Mouse (Mus musculus) adrenal gland, postnatal 36 days (tissue): ENCODE data around the gene Rxfp4. TPM values are rescaled to one million over a fixed set of nuclear protein-coding genes. Genes with fewer than 3 reads are reported as not detected.
A peak's percentile ranks its signal among the peaks of the same experiment; 100 is the strongest.
"Not testable (repeated sequence)": the region's sequence is repeated elsewhere in the genome, so short reads cannot be mapped to it uniquely, and the experiment has no call there.

Experiments
- DNase-seq, 2 experiments: peaks; one replicate each; pipeline ENCODE4 v3.0.0; 2021; ENCODE audit warnings: mixed read lengths in 1 of 2
- total RNA-seq, 2 experiments: library from RNA; stranded (reverse); gene quantifications; 2 replicates each; pipeline ENCODE4 v1.2.3; 2021

Gene Rxfp4
- total RNA-seq, 2 experiments from 2014 or later, result not detected

GRCm38 (mm10) chr3:88609066-88609465 is 43.9 kb downstream of the Rxfp4 start:
- DNase-seq, result no peak

- DNase-seq, result no peak
Observed at GRCm38 (mm10) chr3:88607758-88608138, 45.2 kb downstream of the Rxfp4 start.

- peak; percentile 86 to 89 for DNase-seq
Observed at GRCm38 (mm10) chr3:88607065-88607757, 45.7 kb downstream of the Rxfp4 start.

- not testable (repeated sequence) for DNase-seq
Observed at GRCm38 (mm10) chr3:88605666-88606065, 47.3 kb downstream of the Rxfp4 start, which contains the start of gene Arhgef2. Gene Arhgef2, plus strand, starts transcription at chr3:88605966.

GRCm38 (mm10) chr3:88604863-88605262 is 48.1 kb downstream of the Rxfp4 start:
- peak; percentile 35 to 40 for DNase-seq

- peak; percentile 86 to 89 for DNase-seq
Observed at GRCm38 (mm10) chr3:88603714-88604161, 49.2 kb downstream of the Rxfp4 start.

GRCm38 (mm10) chr3:88602466-88602865 is 50.5 kb downstream of the Rxfp4 start:
- DNase-seq, result no peak

Other genes starting within 250 kb of the Rxfp4 start
- 10 to 100 TPM; 29.4 to 43.1 TPM for gene Pmf1, start 242.8 kb downstream of the Rxfp4 start, total RNA-seq
- 10 to 100 TPM; 47.2 to 48.1 TPM for gene Slc25a44, start 228.0 kb downstream of the Rxfp4 start, total RNA-seq
- gene Sema4a, start 192.0 kb downstream of the Rxfp4 start, total RNA-seq, result 10 to 100 TPM in 1 of 2 experiments, 1 to 10 TPM in 1; 8.9 to 12.6 TPM
- 100 to 1,000 TPM; 109 to 141 TPM for gene Lmna, start 143.2 kb downstream of the Rxfp4 start, total RNA-seq
- 1 to 10 TPM; 3.1 to 4.3 TPM for gene Mex3a, start 120.7 kb downstream of the Rxfp4 start, total RNA-seq
- not detected for gene Rab25, start 104.8 kb downstream of the Rxfp4 start, total RNA-seq
- 100 to 1,000 TPM; 142 to 148 TPM for gene Lamtor2, start 100.1 kb downstream of the Rxfp4 start, total RNA-seq
- gene Ubqln4, start 99.4 kb downstream of the Rxfp4 start, total RNA-seq, result 10 to 100 TPM; 73.3 to 74.2 TPM
- gene Ssr2, start 77.3 kb downstream of the Rxfp4 start, total RNA-seq, result 100 to 1,000 TPM; 207 to 252 TPM
- 10 to 100 TPM; 24.6 to 25.3 TPM for gene Arhgef2, start 47.2 kb downstream of the Rxfp4 start, total RNA-seq
- gene Khdc4, start 32.7 kb upstream of the Rxfp4 start, total RNA-seq, result 10 to 100 TPM; 46.5 to 64.3 TPM
- gene Rit1, start 63.7 kb upstream of the Rxfp4 start, total RNA-seq, result 10 to 100 TPM; 49.9 to 58.4 TPM
- gene Syt11, start 122.0 kb upstream of the Rxfp4 start, total RNA-seq, result 1 to 10 TPM; 6.0 to 9.4 TPM
- 10 to 100 TPM; 27.2 to 30.1 TPM for gene Gon4l, start 182.1 kb upstream of the Rxfp4 start, total RNA-seq